Mouse (Mus musculus): ENCODE results near the gene Sim2.

DNA sequence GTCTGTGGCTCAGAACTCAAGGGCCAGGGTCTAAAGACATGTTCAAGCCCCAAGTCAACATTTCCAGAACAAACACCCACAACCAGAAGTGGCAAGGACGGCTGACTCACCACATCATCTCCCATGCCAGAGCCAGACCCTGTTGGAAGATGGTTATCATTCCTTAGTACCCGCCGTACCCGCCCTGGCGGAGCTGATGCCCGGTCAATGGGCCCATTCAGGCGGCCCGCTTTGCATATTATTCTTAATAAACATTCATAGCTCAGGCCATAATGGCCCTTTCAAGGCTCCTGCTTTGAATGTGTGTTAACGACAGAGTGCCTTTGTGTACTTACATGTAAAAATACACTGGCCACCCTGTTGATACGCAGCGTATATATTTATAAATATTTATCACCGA, 29.6 kb upstream of the Sim2 start:
- TF ChIP-seq CTCF (IDR thresholded peaks at IDR 0.05; ENCODE audit: low read depth, low read length) = no peak
- TF ChIP-seq POLR2A (IDR thresholded peaks at IDR 0.05; ENCODE audit: extremely low read depth, insufficient read depth, low read length) = no peak

Measured in liver, adult 2 months (tissue).